Mouse (Mus musculus) ovary, adult 10 weeks (tissue): ENCODE data around the gene 4933430I17Rik. TPM values are rescaled to one million over a fixed set of nuclear protein-coding genes. Genes with fewer than 3 reads are reported as not detected.

Source experiments
- polyA plus RNA-seq: library from polyadenylated mRNA; stranded (reverse); fragments of 350-450 nt; fragmentation: Illumina TruSeq; extraction: RNeasy Lipid Tissue Mini Kit (QIAGEN cat#74804); gene quantifications from one replicate; pipeline ENCODE4 v1.2.3, GENCODE M21; 2014

Gene 4933430I17Rik
- 0.77 TPM for polyA plus RNA-seq

DNA sequence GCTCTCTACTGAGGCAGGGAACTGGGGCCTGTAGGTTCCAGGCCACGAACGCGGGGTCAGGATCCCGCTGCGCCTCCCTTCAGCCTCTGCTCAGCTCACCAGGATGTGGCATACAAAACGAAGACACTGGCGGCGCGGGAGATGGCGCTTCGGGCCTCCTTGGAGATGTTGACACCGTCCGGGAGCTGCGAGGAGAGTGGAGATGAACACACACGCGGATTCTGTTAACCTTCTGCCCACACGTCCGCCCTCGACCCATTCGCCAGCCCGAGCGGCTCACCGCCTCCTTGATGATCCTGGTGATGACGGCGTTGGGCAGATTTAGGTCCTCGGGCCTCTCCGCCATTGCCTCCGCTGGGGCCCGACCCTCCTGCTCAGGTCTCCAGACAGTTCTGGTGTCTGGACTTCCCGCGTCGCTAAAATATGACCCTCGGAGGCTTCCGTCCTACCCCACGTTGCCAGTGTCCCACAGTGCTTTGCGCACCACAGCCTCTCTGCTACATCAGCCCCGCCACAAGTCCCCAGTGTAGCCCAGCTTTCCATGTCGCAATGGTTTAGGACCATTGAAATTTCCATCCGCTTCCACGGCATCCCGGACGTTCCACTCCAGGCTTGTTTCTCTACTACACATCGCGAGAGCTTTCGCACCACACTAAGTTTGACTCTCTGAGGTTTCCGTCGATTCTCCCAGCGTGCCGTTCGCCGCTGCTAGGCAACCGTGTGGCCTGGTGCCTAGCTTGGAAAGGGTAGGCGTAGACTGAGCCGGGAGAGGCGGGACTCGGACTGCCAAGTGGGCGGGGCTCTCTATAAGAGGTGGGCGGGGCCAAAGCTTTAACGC is at the start of gene 4933430I17Rik, which contains the start of gene Pole3:
4933430I17Rik (plus strand) TSS at position 719 of the 838 bp plus-strand sequence.
Pole3 (minus strand) TSS at position 418 of the 838 bp plus-strand sequence.

DNA sequence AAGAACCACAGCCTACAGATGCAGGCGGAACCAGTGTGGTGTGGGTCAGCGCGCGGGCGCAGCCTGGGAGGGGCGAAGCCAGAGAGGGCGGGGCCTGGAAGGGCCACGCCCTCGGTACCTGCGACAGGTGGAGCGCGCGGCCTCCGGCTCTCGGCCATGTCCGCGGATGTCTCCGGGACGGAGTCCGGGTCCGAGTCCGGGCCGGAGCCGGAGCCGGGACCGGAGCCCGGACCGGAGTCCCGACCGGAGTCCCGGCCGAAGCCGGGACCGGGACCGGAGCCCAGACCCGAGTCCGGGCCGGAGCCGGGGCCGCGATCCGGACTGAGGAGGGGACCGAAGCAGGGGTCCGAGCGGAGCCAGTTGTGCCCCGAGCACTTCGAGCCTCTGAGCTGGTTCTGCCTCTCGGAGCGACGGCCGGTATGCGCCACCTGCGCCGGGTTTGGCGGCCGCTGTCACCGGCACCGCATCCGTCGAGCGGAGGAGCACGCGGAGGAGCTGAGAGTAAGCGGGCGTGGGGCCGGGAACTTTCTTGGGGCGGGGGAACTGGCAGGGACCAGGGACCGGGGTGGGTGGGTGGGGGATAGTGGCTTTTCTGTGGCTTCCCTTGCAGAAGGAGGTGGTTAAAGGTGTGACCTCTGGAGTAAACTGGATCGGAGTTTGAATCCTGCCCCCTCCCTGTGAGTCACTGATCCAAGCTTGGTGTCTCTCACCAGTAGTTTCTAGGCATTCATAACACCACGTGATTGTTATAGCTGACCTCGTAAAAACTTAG is 45.0 kb upstream of the 4933430I17Rik start, which contains the start of gene Bspry:
Bspry (plus strand) TSS at position 117 of the 772 bp plus-strand sequence.

DNA sequence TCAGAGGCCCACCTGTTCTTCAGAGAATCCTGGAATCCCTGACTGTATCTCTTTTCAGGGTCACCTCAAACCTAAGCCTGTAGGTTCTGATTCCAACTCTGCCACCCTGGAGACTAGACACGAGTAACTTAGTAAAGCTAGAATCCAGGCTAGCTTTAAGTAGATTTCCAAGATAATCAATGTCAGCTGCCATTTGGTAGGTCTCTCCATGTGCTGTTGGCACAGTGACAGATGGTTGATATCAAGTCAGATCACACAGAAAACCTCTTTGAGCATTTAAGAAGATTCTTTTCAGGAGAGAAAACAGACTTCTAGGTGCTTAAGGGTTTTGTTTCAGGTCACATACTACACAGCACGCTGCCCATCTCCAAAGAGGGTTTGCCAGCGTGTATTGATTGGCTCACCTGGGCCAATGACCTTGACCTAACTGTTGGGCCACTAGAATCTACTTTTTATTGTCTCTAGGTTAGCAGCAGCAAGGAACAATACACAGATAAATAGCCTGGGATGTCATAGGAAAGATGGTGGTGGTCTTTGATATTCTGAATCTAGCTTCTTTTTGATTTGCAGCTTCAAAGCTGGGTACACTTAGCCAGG is 21.7 kb upstream of the 4933430I17Rik start, which contains the start of gene Hdhd3:
Hdhd3 (minus strand) TSS at position 94 of the 597 bp plus-strand sequence.

DNA sequence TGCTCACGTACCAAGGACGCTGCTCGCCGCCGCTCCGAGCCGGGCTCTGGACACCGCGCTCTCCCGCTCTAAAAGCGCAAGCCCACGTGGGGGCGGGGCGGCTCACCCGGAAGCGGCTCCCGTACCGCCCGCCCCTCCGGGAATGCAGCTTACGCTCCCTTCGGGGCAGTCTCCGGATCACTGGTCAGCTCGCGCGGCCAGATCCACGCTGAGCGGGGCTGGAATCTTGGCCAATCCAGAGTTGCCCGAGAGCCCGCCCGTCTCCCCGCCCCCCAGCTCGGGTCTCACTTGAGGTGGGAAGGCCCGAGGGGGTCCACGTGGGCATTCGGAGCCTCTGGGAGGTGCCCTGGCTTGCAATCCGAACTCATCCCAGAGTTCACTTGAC is 5.3 kb upstream of the 4933430I17Rik start, which contains the start of gene Alad:
Alad (minus strand) TSS at position 70 of the 385 bp plus-strand sequence.

DNA sequence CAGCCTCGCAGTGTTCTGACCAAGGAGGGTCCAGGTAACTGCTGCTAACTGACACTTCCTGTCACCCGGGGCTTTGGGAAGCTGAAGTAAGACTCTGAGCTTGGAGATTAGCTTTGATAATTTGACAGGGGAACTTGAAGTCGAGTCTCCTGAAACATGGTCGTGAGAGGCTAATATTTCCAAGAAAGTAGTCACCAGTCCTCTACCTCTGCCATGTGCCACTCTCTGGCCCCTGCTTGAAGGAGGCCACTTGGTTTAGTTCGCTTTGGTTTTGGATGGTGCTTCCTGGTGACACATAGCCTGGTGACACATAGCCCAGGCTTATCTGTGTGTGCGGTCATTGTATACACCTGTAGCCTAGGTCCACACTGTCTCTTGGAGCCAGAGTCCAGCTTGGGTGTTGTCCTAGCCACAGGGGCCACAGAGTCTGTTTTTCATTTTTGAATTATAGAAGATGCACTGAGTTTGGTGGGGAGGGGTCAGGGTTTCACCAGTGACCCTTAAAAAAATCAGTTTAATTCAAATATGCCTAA is 34.7 kb downstream of the 4933430I17Rik start, which contains the start of gene Rgs3:
Rgs3 (plus strand) TSS at position 51 of the 533 bp plus-strand sequence.

Other genes with a start within 250 kb of the 4933430I17Rik start
- gene Fkbp15, start 164.8 kb upstream of the 4933430I17Rik start, polyA plus RNA-seq, result 16.6 TPM
- gene Slc31a1, start 164.6 kb upstream of the 4933430I17Rik start, polyA plus RNA-seq, result 98.3 TPM
- 79.3 TPM for gene Cdc26, start 116.7 kb upstream of the 4933430I17Rik start, polyA plus RNA-seq
- gene Prpf4, start 116.6 kb upstream of the 4933430I17Rik start, polyA plus RNA-seq, result 16.1 TPM
- gene Rnf183, start 90.1 kb upstream of the 4933430I17Rik start, polyA plus RNA-seq, result not detected
- 4.3 TPM for gene Wdr31, start 54.5 kb upstream of the 4933430I17Rik start, polyA plus RNA-seq
- 0.54 TPM for gene Bspry, start 45.3 kb upstream of the 4933430I17Rik start, polyA plus RNA-seq
- gene Hdhd3, start 21.9 kb upstream of the 4933430I17Rik start, polyA plus RNA-seq, result not detected
- gene Alad, start 5.5 kb upstream of the 4933430I17Rik start, polyA plus RNA-seq, result 0.71 TPM
- 50.5 TPM for gene Pole3, start 301 bp upstream of the 4933430I17Rik start, polyA plus RNA-seq
- gene Rgs3, start 34.5 kb downstream of the 4933430I17Rik start, polyA plus RNA-seq, result 6.6 TPM